Mouse (Mus musculus) brain, embryonic 14.5 days (tissue): ENCODE results near the gene Junb. TPM values are rescaled to one million over a fixed set of nuclear protein-coding genes. Genes with fewer than 3 reads are reported as not detected.

Experiments used
- DNase-seq: peaks from one replicate; pipeline ENCODE4 v3.0.0-alpha.2; 2011; ENCODE audit warnings: low read depth
- CTCF ChIP-seq: fragments of 200-500 bp; IDR thresholded peaks from 2 replicates; pipeline ENCODE4 v1.5.1; 2012; ENCODE audit warnings: inconsistent platforms, mild to moderate bottlenecking, moderate library complexity, borderline replicate concordance; ENCODE audit not compliant: insufficient read depth, insufficient read length; ENCODE audit errors: extremely low read depth
- POLR2A ChIP-seq: fragments of 200-500 bp; IDR thresholded peaks from 2 replicates; pipeline ENCODE4 v1.6.1; 2012; ENCODE audit warnings: mild to moderate bottlenecking, inconsistent platforms, borderline replicate concordance; ENCODE audit not compliant: poor library complexity, insufficient read depth, insufficient read length, severe bottlenecking; ENCODE audit errors: extremely low read depth
- polyA plus RNA-seq: library from polyadenylated mRNA; depleted of rRNA; stranded (reverse); fragments of >200 nt; gene quantifications from 2 replicates; pipeline ENCODE4 v1.2.3, GENCODE M21; 2012

Gene Junb
- polyA plus RNA-seq, 1 experiment: 7.1 TPM

GRCm38 (mm10) chr8:84968650-84969049 is 9.9 kb downstream of the Junb start:
- no peak for TF ChIP-seq POLR2A
- no peak for TF ChIP-seq CTCF
- DNase-seq: no peak

GRCm38 (mm10) chr8:84967532-84968304 is 10.8 kb downstream of the Junb start:
- no peak for TF ChIP-seq POLR2A
- TF ChIP-seq CTCF: no peak
- DNase-seq: no peak

DNA sequence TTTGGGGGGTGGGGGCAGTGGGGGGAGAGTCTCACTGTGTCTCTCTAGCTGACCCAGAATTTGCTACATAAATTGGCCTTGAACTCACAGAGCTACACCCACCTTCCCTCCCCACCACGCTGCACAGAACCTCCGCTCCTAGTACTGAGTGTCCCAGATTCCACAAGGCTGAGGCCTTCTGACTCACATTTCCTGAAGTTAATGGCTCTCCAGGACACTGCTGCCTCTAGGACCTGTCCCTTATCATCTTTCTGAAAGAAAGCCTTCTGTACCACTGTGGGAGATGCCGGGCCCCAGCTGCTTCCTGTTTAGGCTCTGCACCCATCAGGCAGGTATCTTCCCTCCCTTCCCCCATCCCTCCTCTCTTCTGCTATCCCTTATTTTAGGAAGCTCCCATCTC is 11.9 kb downstream of the Junb start:
- DNase-seq: no peak
- TF ChIP-seq CTCF (no peak), POLR2A (no peak)

DNA sequence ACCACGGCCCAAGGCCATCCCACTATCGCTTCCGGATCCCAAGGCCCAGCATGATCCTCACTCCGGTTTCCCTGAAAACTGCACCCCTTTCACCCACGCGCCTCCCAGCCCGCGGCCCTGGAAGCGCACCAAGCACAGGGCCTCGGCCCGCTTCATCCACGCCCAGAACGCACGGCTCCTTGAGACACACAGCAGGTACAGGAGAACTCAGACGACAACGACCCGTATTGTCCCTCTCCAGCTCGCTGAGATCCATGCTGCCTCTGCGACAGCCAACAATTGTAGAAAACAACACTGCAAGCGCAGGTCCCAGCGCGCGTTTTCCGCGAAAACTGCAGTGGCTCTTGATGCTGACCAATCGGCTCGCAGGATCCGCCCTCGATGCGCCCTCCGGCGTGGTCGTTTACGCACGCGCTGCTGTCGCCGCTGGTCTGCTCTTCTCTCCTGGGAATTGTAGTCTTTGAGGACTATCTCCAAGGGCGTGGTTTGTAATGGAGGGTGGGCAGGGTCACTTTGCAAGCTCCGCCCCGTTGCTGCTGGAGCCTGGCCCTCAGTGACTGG is 12.7 kb downstream of the Junb start:
- TF ChIP-seq CTCF (no peak), POLR2A (no peak)
- DNase-seq: peak; percentile 99

GRCm38 (mm10) chr8:84963952-84964351 is 14.6 kb downstream of the Junb start:
- no peak for DNase-seq
- TF ChIP-seq CTCF (no peak), POLR2A (no peak)

- no peak for DNase-seq
- TF ChIP-seq POLR2A (no peak), CTCF (no peak)
Observed at GRCm38 (mm10) chr8:84959811-84960210, 18.7 kb downstream of the Junb start.

GRCm38 (mm10) chr8:84956768-84957167 is 21.8 kb downstream of the Junb start:
- TF ChIP-seq CTCF (peak; percentile 83), POLR2A (no peak)
- DNase-seq: peak; percentile 89

GRCm38 (mm10) chr8:84952612-84953255 is 25.8 kb downstream of the Junb start:
- TF ChIP-seq POLR2A: no peak
- TF ChIP-seq CTCF: no peak
- DNase-seq: no peak

GRCm38 (mm10) chr8:84949753-84950152 is 28.8 kb downstream of the Junb start:
- no peak for DNase-seq
- TF ChIP-seq POLR2A: no peak
- TF ChIP-seq CTCF: no peak

- no peak for DNase-seq
- no peak for TF ChIP-seq POLR2A
Observed at GRCm38 (mm10) chr8:84947241-84947545, 31.3 kb downstream of the Junb start.

DNA sequence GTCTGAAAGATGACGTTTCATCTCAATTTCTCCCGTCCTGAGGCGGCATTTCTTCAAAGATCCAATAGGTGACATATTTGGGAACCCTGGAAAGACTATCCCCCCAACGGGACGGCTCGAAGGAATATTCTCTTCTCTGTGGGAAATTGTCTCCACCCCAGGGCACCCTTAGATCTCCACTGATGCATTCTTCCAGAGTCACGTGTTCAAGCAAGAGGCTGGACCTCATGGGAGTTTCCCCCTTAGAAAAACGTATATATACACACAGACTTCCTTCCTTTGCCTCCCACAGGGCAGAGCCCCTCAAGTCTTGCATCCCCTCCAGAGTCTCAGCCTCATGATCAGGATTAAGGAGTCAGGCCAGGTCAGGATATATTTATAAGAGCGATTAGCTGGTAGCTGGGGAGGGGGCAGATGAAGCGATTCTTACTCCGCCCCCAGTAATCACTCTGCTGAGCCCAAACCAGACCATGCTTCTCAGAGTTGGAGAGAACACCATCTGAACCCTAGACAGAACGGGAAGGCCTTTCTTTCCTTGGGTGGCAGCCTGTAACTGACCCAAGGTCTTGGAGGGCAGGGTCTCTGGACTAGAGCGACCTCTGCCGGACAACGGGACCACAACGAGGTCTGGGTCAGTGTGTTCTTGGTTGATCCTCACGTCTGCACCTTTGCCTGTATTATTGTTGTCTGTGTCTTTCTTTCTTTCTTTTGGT is 31.8 kb downstream of the Junb start, which contains the start of gene Rtbdn:
Rtbdn (plus strand) TSS at position 464 of the 713 bp plus-strand sequence.
- peak; percentile 47 for DNase-seq
- TF ChIP-seq POLR2A (no peak), CTCF (peak; percentile 41)
